Mouse (Mus musculus): ENCODE results near the gene AL731706.2. TPM values are rescaled to one million over a fixed set of nuclear protein-coding genes. Genes with fewer than 3 reads are reported as not detected.
A peak's percentile ranks its signal among the peaks of the same experiment; 100 is the strongest.

AL731706.2 gene
- polyA plus RNA-seq, 1 experiment from 2014 or later, result 27.6 TPM

- H3K9me3 ChIP-seq (ENCODE audit: control insufficient read depth, low read length), result no peaks in the 10 kb centered on the region
- H3K27ac ChIP-seq (replicated peaks), result no peak overlapping the region
- WGBS, result 19% methylated on average over 1 of the region's 1 CpGs
- H3K4me2 ChIP-seq (replicated peaks; ENCODE audit: low read depth), result no peak overlapping the region
- H3K36me3 ChIP-seq (ENCODE audit: control insufficient read depth, insufficient read depth, low read length), result no peaks in the 10 kb centered on the region
- no peaks in the 10 kb centered on the region for H3K4me1 ChIP-seq (replicated peaks; ENCODE audit: control insufficient read depth, insufficient read depth)
- no peak overlapping the region for H3K4me3 ChIP-seq (ENCODE audit: low read depth, low read length)
- TF ChIP-seq CTCF (IDR thresholded peaks at IDR 0.05; ENCODE audit: low read depth), result no peak
- no peak for TF ChIP-seq EP300 (optimal IDR thresholded peaks at IDR 0.05)
- DNase-seq (ENCODE audit: low spot score), result peak; percentile 34
- peak; percentile 96 for ATAC-seq (ENCODE audit: low FRiP score, low TSS enrichment)
- H3K9ac ChIP-seq (ENCODE audit: low read length), result no peak overlapping the region
- no peaks in the 10 kb centered on the region for H3K27me3 ChIP-seq (ENCODE audit: control insufficient read depth, insufficient read depth, low read length)
These were observed 47.5 kb downstream of the AL731706.2 start for GRCm38 (mm10) chr2:136837994-136838393.

- DNase-seq (ENCODE audit: low spot score) (no peak), ATAC-seq (ENCODE audit: low FRiP score, low TSS enrichment) (no peak)
- Histone ChIP-seq H3K9ac (ENCODE audit: low read length) (no peak overlapping the region), H3K27ac (replicated peaks) (no peak overlapping the region), H3K4me2 (replicated peaks; ENCODE audit: low read depth) (no peak overlapping the region), H3K4me1 (replicated peaks; ENCODE audit: control insufficient read depth, insufficient read depth) (no peaks in the 10 kb centered on the region), H3K27me3 (ENCODE audit: control insufficient read depth, insufficient read depth, low read length) (no peaks in the 10 kb centered on the region), H3K4me3 (ENCODE audit: low read depth, low read length) (no peak overlapping the region), H3K36me3 (ENCODE audit: control insufficient read depth, insufficient read depth, low read length) (no peaks in the 10 kb centered on the region), H3K9me3 (ENCODE audit: control insufficient read depth, low read length) (no peaks in the 10 kb centered on the region)
- TF ChIP-seq EP300 (optimal IDR thresholded peaks at IDR 0.05), result no peak
- peak; percentile 42 for TF ChIP-seq CTCF (IDR thresholded peaks at IDR 0.05; ENCODE audit: low read depth)
- WGBS, result 68% methylated on average over 3 of the region's 3 CpGs
These were observed 49.6 kb downstream of the AL731706.2 start for GRCm38 (mm10) chr2:136835882-136836281.

Other genes with a start within 250 kb of the AL731706.2 start
- 8.5 and 10.8 TPM in 2 replicates for gene Snap25, start 172.2 kb downstream of the AL731706.2 start, polyA plus RNA-seq (2015; fragmentation: Nextera tagmentation; extraction: Ambion mirVana)
- gene Slx4ip, start 5.5 kb upstream of the AL731706.2 start, polyA plus RNA-seq (2015; fragmentation: Nextera tagmentation; extraction: Ambion mirVana), result 2.1 TPM in 2 replicates
- gene AL731706.1, start 5.7 kb upstream of the AL731706.2 start, polyA plus RNA-seq (2015; fragmentation: Nextera tagmentation; extraction: Ambion mirVana), result 26.3 and 33.2 TPM in 2 replicates
- 10.8 and 15.6 TPM in 2 replicates for gene Mkks, start 5.7 kb upstream of the AL731706.2 start, polyA plus RNA-seq (2015; fragmentation: Nextera tagmentation; extraction: Ambion mirVana)
- 8.2 and 8.8 TPM in 2 replicates for gene Jag1, start 231.0 kb upstream of the AL731706.2 start, polyA plus RNA-seq (2015; fragmentation: Nextera tagmentation; extraction: Ambion mirVana)